Mouse (Mus musculus) brain, embryonic 14.5 days (tissue): ENCODE results near the gene Slc38a6.

ENCODE experiments used
- CTCF ChIP-seq: fragments of 200-500 bp; IDR thresholded peaks from 2 replicates; pipeline ENCODE4 v1.5.1; 2012; ENCODE audit warnings: inconsistent platforms, mild to moderate bottlenecking, moderate library complexity, borderline replicate concordance; ENCODE audit not compliant: insufficient read depth, insufficient read length; ENCODE audit errors: extremely low read depth
- POLR2A ChIP-seq: fragments of 200-500 bp; IDR thresholded peaks from 2 replicates; pipeline ENCODE4 v1.6.1; 2012; ENCODE audit warnings: mild to moderate bottlenecking, inconsistent platforms, borderline replicate concordance; ENCODE audit not compliant: poor library complexity, insufficient read depth, insufficient read length, severe bottlenecking; ENCODE audit errors: extremely low read depth

- TF ChIP-seq CTCF: no peak
- no peak for TF ChIP-seq POLR2A
Observed at GRCm38 (mm10) chr12:73350466-73350865, 63.9 kb downstream of the Slc38a6 start.
